Mouse (Mus musculus): ENCODE results near the gene Limch1.

DNA sequence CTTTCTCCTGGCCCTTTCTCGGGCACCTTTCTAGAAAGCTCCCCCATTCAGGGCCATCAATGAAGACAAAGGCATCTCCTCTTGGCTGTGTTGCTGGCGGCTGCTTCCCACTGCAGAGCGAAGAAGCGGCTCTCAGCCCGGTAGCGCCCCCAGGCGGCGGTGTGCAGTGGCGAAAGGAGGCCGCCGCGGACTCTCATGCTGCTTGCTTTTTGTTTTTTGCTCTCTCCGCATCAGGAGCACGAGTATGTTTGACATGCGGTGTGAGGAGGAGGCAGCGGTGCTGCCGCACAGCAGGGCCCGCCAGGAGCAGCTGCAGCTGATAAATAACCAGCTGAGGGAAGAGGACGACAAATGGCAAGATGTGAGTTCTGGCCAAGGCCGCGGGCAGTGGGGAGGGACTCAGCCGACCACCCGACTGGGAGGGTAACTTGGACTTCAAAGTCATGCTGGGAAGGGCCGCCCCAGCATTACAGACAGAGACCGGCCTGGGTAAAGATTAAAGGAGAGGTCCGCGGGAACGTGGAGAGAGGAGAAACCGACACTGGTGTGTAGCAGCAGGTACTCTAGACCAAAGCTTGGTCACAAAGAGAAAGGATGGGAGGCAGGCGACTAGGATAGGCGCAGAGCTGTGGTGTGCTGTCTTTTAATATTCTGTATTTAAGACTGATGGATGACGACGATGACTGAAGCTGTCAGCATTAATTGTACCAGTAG lies 251.4 kb downstream of the Limch1 start:
- TF ChIP-seq CTCF (IDR thresholded peaks at IDR 0.05; ENCODE audit: low read depth) (peak; percentile 90), EP300 (optimal IDR thresholded peaks at IDR 0.05) (no peak)

Data from stomach, postnatal 0 days (tissue).